Mouse (Mus musculus) lung, embryonic 15.5 days (tissue): Measurements from ENCODE around the gene Stag1. TPM values are rescaled to one million over a fixed set of nuclear protein-coding genes. Genes with fewer than 3 reads are reported as not detected.

Experiments used
- ATAC-seq: fragments of 200-750 bp; cut with Nextera tagmentation; 2 replicates; pipeline ENCODE4 v1.8.0; 2017; ENCODE audit warnings: moderate number of reproducible peaks, borderline replicate concordance; ENCODE audit not compliant: low FRiP score, low TSS enrichment; ENCODE audit errors: extremely low read depth
- H3K27ac ChIP-seq: fragments of 300-500 bp; sonication (generic); 2 replicates; pipeline ENCODE4 v1.5.1; 2015; ENCODE audit warnings: moderate library complexity, mild to moderate bottlenecking, inconsistent platforms
- H3K27me3 ChIP-seq: fragments of 300-500 bp; sonication (generic); 2 replicates; pipeline ENCODE4 v1.6.1; 2015; ENCODE audit warnings: inconsistent platforms
- H3K36me3 ChIP-seq: fragments of 300-500 bp; sonication (generic); 2 replicates; pipeline ENCODE4 v1.6.1; 2015; ENCODE audit warnings: inconsistent platforms
- H3K4me1 ChIP-seq: fragments of 300-500 bp; sonication (generic); 2 replicates; pipeline ENCODE4 v1.6.1; 2015; ENCODE audit warnings: inconsistent platforms
- H3K4me2 ChIP-seq: fragments of 300-500 bp; sonication (generic); 2 replicates; pipeline ENCODE4 v1.6.1; 2015; ENCODE audit warnings: inconsistent platforms, mild to moderate bottlenecking, moderate library complexity
- H3K4me3 ChIP-seq: fragments of 300-500 bp; sonication (generic); 2 replicates; pipeline ENCODE4 v1.5.1; 2015; ENCODE audit warnings: mild to moderate bottlenecking, inconsistent platforms
- H3K9ac ChIP-seq: fragments of 300-500 bp; sonication (generic); 2 replicates; pipeline ENCODE4 v1.6.1; 2015; ENCODE audit warnings: inconsistent platforms
- H3K9me3 ChIP-seq: fragments of 300-500 bp; sonication (generic); 2 replicates; pipeline ENCODE4 v1.6.1; 2016; ENCODE audit warnings: inconsistent platforms
- WGBS: fragments of 180-500 bp; shearing (Covaris S2); methylation state at CpG from one replicate; pipeline ENCODE4 v1.1.7; 2015; 5-methylcytosine and 5-hydroxymethylcytosine counted together
- polyA plus RNA-seq: library from polyadenylated mRNA; unstranded; fragments of >200 nt; fragmentation: Nextera tagmentation; extraction: Ambion mirVana; gene quantifications from 2 replicates; pipeline ENCODE4 v1.2.1, GENCODE M21; 2015

The Stag1 gene
- polyA plus RNA-seq, 1 experiment from 2014 or later: 43.1 TPM

DNA sequence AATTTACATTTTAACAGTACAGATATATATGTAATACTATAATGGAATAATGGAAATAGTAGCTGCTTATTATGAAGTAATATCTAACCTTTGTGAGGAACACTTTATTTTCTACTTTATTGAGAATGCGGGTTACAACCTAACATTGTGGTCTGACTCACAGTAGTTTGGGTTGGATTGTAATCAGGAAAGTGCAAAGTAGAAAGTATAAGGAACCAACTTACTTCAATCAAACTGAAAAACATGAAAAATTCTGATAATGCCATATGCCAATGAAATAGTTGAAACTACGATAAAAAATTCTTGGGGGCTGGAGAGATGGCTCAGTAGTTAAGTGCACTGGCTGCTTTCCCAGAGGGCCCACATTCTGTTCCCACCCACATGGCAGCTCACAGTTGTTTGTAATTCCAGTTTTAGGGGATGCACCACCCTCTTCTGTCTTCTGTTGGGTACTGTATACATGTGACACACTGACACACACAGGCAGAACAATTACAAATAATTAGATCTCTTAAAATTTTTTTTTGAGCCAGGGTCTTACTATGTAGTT, 50.3 kb downstream of the Stag1 start:
- Histone ChIP-seq H3K4me1 (peaks cover 6% of the 10 kb centered on the region), H3K9me3 (no peaks in the 10 kb centered on the region), H3K27ac (no peak overlapping the region), H3K27me3 (no peaks in the 10 kb centered on the region), H3K4me2 (no peak overlapping the region), H3K4me3 (no peak overlapping the region), H3K36me3 (no peaks in the 10 kb centered on the region), H3K9ac (no peak overlapping the region)
- no peak for ATAC-seq
- WGBS: 84% methylated on average over 2 of the region's 2 CpGs

DNA sequence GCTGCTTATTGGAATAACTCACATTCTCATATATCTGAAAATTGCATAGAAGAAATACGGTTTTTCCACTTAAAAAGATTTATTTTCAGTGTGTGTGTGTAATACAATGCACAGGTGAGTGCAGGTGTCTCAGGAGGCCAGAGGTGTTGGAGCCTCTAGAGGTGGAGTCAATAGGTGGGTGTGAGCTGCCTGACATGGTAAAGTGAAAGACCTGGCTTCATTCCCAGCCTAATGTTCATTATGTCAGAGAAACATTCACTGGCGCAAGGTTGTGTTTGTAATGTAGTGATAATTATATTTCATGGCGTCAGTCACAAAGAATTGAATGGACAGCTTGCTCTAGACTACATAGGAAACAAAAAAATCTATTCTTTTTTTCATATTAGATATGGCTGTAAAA, 56.5 kb downstream of the Stag1 start:
- no peaks in the 10 kb centered on the region; the same call in 1 of the 2 replicates for H3K4me1 ChIP-seq
- ATAC-seq: no peak
- H3K4me2 ChIP-seq: no peak overlapping the region

DNA sequence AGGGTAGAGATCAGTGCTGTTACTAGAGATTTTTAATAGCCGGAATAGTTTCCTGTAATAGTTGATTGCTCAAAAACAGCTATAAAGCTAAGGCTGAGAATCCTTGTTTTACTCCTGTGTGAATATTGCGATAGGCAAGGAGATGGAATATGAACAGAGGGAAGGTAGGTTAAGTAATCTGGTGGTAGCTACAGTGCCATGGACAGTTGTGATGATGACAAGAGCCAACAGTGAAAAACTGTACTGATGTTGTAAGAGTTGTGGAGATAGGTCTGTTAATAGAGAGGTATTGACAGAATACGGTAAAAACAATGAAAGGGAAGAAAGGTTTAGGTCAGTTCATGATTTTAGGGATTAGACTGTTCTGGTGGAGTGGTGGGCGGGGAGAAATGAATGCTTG, 58.5 kb downstream of the Stag1 start:
- no peak for ATAC-seq

More for the DNA sequence above, 56.5 kb downstream of the Stag1 start:
- no peak overlapping the region for H3K27ac ChIP-seq
- no peak overlapping the region for H3K4me3 ChIP-seq
- no peaks in the 10 kb centered on the region for H3K27me3 ChIP-seq
- H3K9me3 ChIP-seq: no peaks in the 10 kb centered on the region
- 64% methylated on average over 3 of the region's 3 CpGs for WGBS
- H3K9ac ChIP-seq: no peak overlapping the region
- no peaks in the 10 kb centered on the region for H3K36me3 ChIP-seq

DNA sequence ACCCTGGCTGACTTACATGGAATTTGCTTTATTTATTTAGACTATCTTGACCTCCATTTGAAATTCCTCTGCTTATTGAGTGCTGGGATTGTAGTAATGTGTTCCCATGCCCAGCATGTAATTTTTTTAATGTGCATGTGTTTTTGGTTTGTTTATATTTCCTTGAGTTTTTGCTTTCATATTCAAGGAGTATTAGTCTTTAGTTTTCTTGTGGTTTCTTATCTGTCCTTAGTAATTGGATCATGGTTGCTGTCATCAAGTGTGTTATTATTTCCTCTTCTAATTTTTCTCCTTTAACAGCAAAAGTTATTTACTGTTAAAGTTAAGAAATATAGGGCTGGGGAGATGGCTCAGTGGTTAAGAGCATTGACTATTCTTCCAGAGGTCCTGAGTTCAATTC, 63.0 kb downstream of the Stag1 start:
- no peak overlapping the region for H3K4me2 ChIP-seq
- H3K27ac ChIP-seq: no peak overlapping the region
- no peaks in the 10 kb centered on the region for H3K4me1 ChIP-seq
- no peaks in the 10 kb centered on the region for H3K9me3 ChIP-seq
- H3K27me3 ChIP-seq: no peaks in the 10 kb centered on the region
- H3K9ac ChIP-seq: no peak overlapping the region
- no peak for ATAC-seq
- H3K4me3 ChIP-seq: no peak overlapping the region
- no peaks in the 10 kb centered on the region for H3K36me3 ChIP-seq

More for the DNA sequence above, 58.5 kb downstream of the Stag1 start:
- no peak overlapping the region for H3K4me2 ChIP-seq
- no peaks in the 10 kb centered on the region for H3K27me3 ChIP-seq
- no peak overlapping the region for H3K4me3 ChIP-seq
- no peaks in the 10 kb centered on the region for H3K9me3 ChIP-seq
- no peak overlapping the region for H3K9ac ChIP-seq
- no peaks in the 10 kb centered on the region; the same call in 1 of the 2 replicates for H3K4me1 ChIP-seq
- H3K27ac ChIP-seq: no peak overlapping the region
- no peaks in the 10 kb centered on the region for H3K36me3 ChIP-seq
- 88% methylated on average over 4 of the region's 4 CpGs for WGBS

DNA sequence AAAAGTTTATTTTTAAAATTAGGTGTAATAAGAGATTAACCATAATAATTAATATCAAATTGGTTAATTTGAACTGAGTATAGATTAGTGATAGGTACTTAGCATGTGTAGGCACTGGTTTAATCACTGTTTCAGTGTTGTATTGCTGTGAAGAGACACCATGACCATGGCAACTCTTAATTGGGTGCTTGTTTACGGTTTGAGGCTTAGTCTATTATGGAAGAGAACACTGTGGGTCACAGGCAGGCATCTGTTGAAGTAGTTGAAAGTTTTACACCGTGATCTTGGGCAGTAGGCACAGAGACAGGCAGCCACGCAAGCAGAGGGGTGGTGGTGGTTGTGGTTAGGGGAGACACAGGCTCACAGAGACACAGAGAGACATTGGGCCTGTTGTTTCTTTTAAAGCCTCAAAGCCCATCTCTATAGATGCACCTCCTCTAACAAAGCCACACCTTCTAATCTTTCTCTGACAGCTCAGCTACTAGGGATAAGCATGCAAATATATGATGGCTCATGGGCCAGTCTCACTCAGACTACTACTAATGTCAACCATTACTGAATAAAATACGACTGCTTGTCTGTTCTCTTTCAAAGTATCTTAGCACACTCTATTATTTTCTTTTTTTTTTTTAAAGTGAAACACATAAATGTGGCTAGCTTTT, 66.0 kb downstream of the Stag1 start:
- Histone ChIP-seq H3K27me3 (no peaks in the 10 kb centered on the region), H3K9me3 (no peaks in the 10 kb centered on the region), H3K9ac (no peak overlapping the region), H3K27ac (no peak overlapping the region), H3K36me3 (no peaks in the 10 kb centered on the region), H3K4me1 (no peaks in the 10 kb centered on the region), H3K4me2 (no peak overlapping the region), H3K4me3 (no peak overlapping the region)
- 84% methylated on average over 4 of the region's 4 CpGs for WGBS
- no peak for ATAC-seq

DNA sequence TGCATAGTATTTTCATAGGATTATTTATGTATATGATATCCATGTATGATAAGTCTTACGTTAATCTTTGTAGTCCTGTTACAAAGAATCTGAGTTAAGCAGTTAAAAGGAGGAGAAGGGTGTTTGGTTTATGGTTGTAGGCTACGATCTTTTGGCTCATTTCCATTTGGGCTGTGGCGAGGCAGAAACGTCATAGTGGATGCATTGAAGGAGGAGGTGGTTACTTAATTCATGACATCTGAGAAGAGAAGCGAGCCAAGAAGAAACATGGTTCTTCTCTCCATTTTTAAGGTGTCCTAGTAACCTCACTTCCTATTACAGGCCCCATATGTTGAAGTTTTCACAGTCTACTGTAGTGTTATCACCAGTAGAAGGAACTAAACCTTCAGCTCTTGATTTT, 72.6 kb downstream of the Stag1 start:
- Histone ChIP-seq H3K36me3 (no peaks in the 10 kb centered on the region), H3K4me2 (no peak overlapping the region), H3K9ac (no peak overlapping the region), H3K27me3 (no peaks in the 10 kb centered on the region), H3K4me1 (no peaks in the 10 kb centered on the region), H3K9me3 (no peaks in the 10 kb centered on the region), H3K27ac (no peak overlapping the region), H3K4me3 (no peak overlapping the region)
- 52% methylated on average over 5 of the region's 5 CpGs for WGBS
- no peak for ATAC-seq

DNA sequence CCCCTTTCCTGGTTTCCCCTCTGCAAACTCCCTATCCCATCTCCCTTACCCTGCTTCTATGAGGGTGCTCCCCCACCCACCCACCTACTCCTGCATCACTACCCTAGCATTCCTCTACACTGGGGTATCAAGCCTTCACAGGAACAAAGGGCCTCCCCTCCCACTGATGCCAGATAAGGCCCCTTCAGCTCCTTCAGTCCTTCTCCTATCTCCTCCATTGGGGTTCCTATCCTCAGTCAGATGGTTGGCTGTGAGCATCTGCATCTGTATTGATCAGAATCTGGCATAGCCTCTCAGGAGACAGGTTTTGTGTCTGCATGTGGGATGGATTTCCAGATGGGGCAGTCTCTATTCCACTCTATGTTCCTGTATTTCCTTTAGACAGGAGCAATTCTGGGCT, 81.4 kb downstream of the Stag1 start:
- Histone ChIP-seq H3K9me3 (no peaks in the 10 kb centered on the region), H3K4me1 (no peaks in the 10 kb centered on the region), H3K27me3 (no peaks in the 10 kb centered on the region), H3K9ac (no peak overlapping the region), H3K36me3 (no peaks in the 10 kb centered on the region), H3K4me3 (no peak overlapping the region), H3K27ac (no peak overlapping the region), H3K4me2 (no peak overlapping the region)
- ATAC-seq: no peak

DNA sequence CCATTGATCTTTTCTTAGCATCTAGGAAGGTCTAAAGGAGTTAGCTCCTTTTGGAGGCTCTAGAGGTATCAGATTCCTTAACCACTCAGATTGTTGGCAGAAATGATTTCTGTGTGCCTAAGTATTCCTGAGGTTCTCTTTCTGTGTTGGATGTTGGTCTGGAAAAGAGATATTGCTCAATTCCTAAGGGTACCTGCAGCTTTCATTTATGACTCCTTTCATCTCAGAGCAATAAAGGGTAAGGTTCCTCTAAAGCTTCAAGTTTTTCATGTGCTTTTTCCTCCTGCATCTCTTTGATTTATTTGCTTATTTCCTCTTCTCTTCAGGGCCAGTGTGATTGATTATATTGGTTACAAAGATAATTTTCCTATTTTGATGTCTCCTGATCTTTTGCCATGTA, 84.7 kb downstream of the Stag1 start:
- Histone ChIP-seq H3K4me2 (no peak overlapping the region), H3K36me3 (no peaks in the 10 kb centered on the region), H3K9ac (no peak overlapping the region), H3K27ac (no peak overlapping the region), H3K4me3 (no peak overlapping the region), H3K27me3 (no peaks in the 10 kb centered on the region), H3K9me3 (no peaks in the 10 kb centered on the region), H3K4me1 (peaks cover 14% of the 10 kb centered on the region)
- ATAC-seq: no peak

DNA sequence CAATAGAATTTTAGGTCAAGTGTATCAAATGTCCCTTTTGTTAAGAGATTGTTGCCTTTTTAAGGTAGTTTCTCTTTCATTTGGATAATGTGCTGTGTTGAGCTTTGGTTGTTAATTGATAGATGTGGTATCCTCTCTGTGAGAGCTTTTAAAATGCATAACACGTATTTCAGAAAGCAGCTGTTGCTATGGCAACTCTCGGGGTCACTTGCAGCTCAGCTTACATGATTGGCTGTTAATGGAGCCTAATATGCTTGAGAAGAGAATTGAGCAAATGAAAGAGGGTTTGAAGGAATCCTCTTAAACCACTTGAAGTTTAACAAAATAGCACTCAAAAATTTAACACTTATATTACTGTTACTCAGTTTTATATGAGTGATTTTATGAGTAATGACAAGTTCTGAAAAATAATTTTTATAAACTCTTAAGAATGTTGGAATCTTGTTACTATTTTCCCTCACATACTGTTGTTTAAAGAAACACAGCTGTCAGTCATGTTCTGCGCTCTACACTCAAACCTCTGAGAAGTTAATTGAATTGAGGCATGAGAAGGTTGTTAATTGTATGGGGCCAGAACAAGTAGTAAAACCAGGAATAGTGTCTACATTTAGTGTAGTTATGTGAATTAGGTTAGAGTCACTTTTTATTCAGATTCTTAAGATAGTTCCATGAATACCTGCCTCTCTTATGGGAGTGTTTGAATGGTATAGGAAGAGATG, 88.3 kb downstream of the Stag1 start:
- Histone ChIP-seq H3K4me3 (no peak overlapping the region), H3K27ac (peak overlapping the region; percentile 53), H3K9ac (no peak overlapping the region), H3K36me3 (no peaks in the 10 kb centered on the region), H3K9me3 (no peaks in the 10 kb centered on the region), H3K4me2 (no peak overlapping the region), H3K4me1 (peaks cover 14% of the 10 kb centered on the region), H3K27me3 (no peaks in the 10 kb centered on the region)
- 15% methylated on average over 3 of the region's 3 CpGs for WGBS
- ATAC-seq: no peak; the same call in 1 of the 2 replicates

DNA sequence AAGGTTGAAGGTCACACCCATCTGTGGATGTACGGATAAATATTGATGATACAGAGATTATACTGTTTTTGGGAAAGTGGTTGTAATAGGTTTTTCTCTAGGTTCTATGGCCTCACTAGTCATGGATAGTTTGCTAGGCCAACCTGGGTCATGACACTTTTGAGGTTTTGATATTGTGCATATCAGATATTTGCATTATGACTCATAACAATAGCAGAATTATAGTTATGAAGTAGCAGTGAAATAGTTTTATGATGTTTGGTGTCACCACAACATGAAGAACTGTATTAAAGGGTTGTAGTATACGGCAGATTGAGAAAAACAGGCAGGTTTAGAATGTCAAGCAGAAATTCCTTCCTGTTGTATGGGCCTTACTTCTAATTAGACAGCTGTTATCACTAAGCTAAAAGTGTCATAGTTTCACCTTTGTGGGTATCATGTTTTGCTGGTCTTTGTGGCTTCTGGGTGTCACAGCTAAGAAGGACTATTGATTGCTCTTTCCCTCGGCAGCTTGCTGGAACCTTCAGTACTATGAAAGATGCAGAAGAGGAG, 92.2 kb downstream of the Stag1 start:
- no peak for ATAC-seq
- H3K4me3 ChIP-seq: no peak overlapping the region
- H3K4me1 ChIP-seq: peaks cover 9% of the 10 kb centered on the region
- no peaks in the 10 kb centered on the region for H3K27me3 ChIP-seq
- WGBS: 85% methylated on average over 3 of the region's 3 CpGs
- H3K4me2 ChIP-seq: no peak overlapping the region
- H3K36me3 ChIP-seq: no peaks in the 10 kb centered on the region
- H3K9ac ChIP-seq: no peak overlapping the region
- H3K27ac ChIP-seq: no peak overlapping the region
- H3K9me3 ChIP-seq: no peaks in the 10 kb centered on the region

DNA sequence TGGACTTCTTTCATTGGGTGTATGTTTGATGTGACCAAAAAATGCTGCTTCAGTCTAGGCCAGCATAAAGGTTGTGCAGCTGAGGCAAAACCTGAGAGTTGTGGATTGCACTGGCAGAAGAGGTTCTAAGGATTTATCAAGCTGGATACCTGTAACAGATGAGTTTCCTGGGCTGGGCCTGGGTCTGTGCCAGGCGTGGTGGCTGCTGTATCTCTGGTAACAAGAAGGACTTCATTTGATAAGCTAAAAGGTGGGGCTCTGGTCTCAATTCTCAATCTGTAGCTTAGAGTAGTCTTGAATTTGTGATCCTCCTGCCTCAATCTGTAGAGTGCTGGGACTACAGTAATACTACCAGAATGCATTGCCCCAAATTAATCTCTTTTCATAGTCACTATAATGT, 94.6 kb downstream of the Stag1 start:
- no peaks in the 10 kb centered on the region for H3K27me3 ChIP-seq
- H3K4me1 ChIP-seq: no peaks in the 10 kb centered on the region
- no peak for ATAC-seq
- 59% methylated on average over 1 of the region's 1 CpGs for WGBS
- no peaks in the 10 kb centered on the region for H3K36me3 ChIP-seq
- H3K4me3 ChIP-seq: no peak overlapping the region
- no peak overlapping the region for H3K27ac ChIP-seq
- no peaks in the 10 kb centered on the region for H3K9me3 ChIP-seq
- no peak overlapping the region for H3K9ac ChIP-seq
- no peak overlapping the region for H3K4me2 ChIP-seq

DNA sequence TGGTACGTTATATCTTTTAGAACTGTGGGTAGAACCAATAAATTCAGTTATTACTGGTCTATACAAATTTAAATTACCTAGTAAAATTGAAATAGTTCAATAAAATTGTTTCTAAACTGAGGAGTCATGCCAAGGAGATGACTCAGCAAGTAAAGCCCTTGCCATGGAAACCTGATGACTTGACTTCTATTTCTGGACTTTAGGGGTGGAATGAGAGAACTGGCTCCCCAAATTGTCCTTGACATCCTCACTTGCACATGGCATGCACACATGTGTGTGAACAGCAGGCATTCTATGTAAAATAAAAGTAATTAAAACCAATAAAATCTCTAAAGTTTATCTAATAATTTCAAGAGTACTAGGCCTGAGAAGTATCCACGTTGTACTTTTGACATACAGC, 98.9 kb downstream of the Stag1 start:
- no peak overlapping the region for H3K4me2 ChIP-seq

More for the DNA sequence above, 98.9 kb downstream of the Stag1 start:
- no peak for ATAC-seq
- no peaks in the 10 kb centered on the region for H3K36me3 ChIP-seq
- WGBS: 79% methylated on average over 2 of the region's 2 CpGs
- no peaks in the 10 kb centered on the region for H3K4me1 ChIP-seq
- no peak overlapping the region for H3K9ac ChIP-seq
- H3K27ac ChIP-seq: no peak overlapping the region
- H3K27me3 ChIP-seq: no peaks in the 10 kb centered on the region
- H3K4me3 ChIP-seq: no peak overlapping the region
- no peaks in the 10 kb centered on the region for H3K9me3 ChIP-seq
